Mouse (Mus musculus): ENCODE measurements at regions not wholly inside any gene's neighbourhood (a gene's known extent, or its start where the extent isn't known, plus 50 kb on each side); places are given as distances from the start of the nearest gene placed in this dataset.
A peak's percentile ranks its signal among the peaks of the same experiment; 100 is the strongest.

DNA sequence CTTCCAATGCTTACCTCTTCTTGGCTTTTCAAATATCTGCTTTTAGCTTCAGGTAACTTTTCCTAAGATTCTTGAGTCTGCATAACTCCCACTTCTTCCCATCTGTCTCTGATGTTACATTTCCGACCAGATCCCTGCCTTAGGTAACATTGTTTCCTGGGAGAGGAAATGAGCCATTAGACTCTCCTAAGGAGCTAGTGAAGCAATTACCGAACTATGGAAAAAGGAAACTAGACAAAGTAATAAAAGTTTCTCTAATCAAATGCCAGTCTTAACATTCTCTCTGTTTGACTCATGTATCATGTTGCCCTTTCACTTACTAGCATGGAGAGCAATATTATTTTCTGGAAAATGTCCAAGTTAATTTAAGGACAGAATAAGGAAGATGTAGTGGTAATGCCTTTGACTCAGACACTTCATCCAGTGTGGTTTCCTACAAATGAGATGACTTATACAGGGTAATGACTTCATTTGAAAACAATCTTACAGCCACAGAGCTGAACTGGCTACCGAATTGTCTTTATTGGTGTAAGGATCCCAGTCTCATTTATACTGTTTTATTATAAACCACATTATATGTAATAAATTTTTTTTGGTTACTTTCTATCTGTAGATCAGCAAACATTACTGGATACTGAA lies 263.8 kb upstream of the Fam84a start:
- no peak for DNase-seq (ENCODE audit: low spot score in 2 of 2)

DNA sequence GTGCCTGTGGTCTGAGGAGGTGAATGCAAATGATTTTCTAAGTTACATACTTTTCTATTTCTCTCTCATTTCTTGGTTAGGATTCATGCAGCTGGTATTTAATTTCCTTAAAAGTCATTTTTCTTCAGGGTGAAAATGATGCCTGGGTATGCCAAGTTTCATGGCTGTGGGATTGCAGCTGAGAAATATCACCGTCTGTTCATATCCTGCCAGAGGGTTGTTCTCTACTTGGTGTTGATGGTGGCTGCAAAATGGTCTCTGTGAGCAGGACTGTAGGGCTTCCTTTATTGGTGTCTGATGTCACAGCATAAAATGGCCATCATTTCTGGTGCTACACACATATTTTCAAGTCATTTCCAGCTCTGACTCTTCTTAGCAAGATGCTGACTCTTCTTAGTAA lies 259.2 kb upstream of the Fam84a start:
- DNase-seq (ENCODE audit: low spot score in 2 of 2), result peak in 1 of 2 experiments; percentile 21

DNA sequence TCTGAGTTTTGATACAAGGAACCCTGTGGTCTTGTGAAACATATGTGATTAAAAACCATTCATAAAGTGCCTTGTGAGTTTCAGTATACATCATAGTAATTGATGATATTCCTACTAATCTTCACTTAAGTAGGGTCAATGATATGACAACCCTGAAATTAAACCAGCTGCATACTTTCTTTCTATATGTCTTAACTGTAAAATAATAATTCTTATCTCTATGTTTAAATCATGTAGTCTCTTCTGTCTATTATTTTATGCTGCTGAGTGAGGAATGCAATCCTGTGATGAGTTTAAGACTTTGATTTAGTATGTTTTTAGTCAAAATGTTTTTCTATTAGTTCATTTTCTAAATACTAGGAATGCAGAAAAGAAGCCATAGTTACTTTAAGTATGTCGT lies 253.9 kb upstream of the Fam84a start:
- DNase-seq (ENCODE audit: low spot score in 2 of 2), result no peak

DNA sequence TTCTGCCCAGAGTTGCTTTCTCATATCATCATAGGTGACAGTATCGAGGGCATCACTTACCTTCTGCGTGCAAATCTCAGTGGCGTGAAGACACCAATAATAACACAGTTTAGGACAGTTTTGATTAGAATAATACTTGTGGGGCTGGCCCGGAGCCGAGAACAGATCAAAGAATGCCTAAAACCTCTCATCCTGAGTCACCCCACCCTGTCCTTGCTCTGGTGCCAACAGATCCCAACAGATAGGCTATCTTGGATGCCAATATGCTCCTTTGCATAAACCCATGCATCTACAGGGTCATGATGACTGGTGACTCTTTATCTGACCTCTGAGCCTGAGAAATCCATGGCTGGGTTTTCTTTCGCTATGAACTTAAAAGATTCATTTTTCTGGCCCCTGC lies 224.4 kb upstream of the Fam84a start:
- DNase-seq (ENCODE audit: low spot score in 2 of 2), result no peak

DNA sequence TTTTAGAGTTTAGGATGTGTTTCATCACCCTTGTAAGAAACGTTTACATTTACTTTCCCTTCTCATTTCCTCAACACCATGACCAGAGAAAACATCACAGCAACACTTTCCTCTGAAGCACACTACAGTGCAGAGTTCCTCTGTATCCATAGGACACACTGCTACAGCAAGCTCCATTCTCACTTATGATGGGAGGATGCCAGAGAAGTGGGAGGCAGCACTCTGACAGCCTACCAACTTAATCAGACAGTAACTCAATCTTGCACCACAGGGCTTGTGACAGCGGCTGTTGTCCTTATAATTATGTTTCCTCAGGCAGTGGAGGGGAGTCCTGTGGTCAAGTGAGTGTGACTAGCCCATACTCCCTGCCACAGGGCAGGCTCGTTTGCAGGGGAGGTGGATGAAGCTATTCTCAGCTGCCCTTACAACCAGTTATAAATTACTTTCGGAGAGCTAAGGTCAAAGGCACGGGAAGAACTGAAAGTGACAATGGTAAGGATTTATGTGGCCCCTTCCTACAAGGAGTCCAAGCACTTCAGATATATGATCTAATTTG lies 186.5 kb upstream of the Fam84a start:
- peak; percentile 16 to 27 for DNase-seq (ENCODE audit: low spot score in 2 of 2)

DNA sequence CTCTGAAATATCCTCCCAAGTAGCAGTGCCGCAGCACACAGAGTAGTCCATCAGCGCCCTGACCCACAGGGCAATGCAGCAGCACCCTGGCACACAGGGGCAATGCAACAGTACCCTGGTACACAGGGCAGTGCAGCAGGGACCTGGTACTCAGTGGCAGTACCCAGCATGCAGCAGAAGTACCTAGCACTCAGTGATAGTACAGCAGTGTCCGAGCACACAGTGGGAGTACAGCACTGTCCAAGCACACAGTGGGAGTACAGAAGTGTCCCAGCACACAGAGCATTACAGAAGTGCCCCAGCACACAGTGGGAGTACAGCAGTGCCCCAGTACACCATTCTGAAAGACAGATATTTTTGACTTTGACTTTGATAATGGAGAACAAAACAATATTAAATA lies 186.0 kb upstream of the Fam84a start:
- no peak for DNase-seq (ENCODE audit: low spot score in 2 of 2)

DNA sequence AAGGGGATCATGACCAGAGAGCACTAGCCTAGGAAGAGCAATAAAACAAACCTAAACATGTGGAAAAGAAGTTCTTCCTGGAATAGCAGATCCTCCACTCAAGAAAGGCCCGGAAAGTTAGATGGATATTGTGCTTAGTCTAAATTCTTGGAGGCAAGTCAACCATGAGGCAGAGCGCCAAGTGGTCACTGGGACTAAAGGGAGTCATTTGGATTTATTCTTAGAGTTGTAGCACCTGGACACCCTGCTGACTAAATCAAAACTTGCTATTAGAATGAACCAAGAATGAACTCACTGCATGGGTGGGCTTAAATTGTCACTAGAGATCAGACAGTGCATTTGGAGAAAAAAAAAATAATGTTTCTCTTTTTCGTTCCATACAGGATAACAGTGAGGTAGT lies 166.8 kb upstream of the Fam84a start:
- DNase-seq (ENCODE audit: low spot score in 2 of 2), result no peak

DNA sequence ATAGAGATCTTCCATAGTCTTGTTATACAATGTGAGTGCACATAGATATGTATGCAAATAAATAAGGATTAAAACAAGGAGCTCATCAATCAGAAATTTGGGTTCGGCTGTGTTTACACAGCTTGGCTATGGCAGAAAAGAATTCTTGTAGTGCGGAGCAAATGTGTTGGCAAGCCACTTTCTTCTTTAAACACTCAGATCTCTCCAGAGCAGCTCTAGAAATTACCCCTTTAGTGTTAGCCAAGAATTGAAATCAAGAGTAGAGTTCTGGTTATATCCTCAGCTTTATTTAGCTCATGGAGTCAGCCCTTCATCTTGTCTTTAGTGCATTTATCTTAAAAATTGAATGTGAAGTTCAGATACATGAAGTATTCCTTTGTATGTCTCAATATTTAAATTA lies 164.5 kb upstream of the Fam84a start:
- DNase-seq (ENCODE audit: low spot score in 2 of 2), result no peak

DNA sequence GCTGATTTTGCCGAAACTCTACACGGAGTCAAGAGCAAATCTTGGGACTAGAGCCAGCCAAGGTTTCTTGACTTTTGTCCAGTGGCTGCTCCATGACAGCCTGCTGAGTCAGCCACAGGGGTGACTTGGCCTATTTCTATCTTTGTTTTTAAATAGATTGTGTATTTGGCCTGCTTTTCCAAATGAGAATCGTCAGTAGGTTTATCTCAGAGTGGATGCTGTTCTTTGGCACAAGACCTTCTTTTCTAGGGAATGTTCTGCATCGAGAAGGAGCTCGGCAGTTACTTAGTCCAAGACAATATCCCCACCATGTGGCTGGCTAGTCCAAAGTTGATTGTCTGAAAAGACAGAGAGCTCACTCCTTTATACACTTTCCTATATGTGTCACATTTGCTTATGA lies 163.9 kb upstream of the Fam84a start:
- peak; percentile 31 to 42 for DNase-seq (ENCODE audit: low spot score in 2 of 2)

DNA sequence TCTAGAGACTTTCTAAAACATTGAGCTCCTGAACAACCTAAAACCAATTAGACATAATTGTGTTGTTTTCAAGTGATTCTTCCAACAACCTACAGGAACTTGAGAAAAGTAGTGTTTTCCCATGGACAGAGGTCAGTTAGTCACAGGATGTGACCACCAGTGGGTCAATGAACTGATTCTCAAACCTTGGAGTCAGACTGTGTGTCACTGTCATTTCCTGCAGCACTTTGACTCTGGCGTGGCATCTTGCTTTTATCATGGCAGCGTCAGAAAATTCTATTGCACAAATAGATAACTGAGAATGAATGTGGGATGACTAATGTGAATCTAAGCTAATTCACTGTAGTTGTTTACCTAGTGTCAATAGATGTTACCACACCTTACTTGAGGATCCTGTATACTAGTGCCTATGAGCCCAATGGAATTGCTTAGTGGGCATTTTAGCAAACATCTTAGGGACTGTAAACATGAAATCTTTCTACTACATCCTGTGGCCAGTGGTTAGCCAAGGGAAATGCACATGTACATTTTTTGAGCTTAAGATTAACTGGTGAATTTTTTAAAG lies 150.6 kb upstream of the Fam84a start:
- no peak for DNase-seq (ENCODE audit: low spot score in 2 of 2)

DNA sequence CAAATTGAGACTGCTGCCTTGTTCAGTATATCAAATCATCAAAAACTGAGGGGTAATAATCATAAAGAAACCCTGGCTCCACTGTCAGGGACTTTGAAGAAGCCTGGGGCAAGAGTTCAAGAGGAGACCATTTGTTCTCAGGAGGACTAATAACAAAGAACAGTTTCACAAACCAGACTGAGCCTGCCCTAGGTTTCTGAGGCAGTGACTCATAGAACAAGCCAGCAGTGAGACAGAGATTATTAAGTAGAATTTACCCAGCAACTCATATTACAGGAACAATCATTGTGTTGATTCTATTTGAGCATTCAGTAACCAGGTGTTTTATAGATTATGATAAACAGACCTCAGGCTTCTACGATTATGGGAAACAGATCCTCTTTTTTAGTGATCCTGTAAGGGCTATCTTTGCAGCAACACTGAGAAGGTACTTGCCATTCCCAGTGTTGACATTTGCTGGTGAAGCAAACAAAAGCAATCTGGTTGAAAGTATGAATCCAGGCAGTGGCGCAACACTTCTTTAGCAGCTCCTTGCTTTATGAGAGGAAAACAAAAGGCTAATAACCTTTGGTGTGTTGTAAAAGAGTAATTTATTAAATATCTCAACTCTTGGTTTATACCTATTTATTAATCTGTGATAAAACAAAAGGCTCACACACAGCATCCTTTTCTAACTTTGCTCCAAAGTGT lies 150.0 kb upstream of the Fam84a start:
- no peak for DNase-seq (ENCODE audit: low spot score in 2 of 2)

DNA sequence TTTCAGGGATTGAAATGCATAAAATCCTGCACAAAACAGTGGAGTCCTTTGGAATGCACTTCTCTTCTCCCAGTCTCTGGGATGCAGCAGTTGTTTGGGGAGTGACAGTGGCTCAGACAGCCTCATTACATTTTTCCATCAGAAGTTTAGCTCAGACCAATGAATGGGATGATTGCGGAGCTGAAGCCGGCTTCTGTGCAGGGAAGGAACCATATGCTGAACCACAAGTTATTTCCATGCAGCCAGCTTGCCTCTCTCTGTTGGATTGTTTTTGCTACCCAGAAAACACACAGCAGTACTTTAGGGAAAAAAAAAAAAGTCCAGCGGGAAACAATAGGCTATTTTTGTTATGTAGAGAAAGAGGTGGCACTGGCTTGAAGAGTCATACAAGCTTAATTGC lies 140.2 kb upstream of the Fam84a start:
- DNase-seq (ENCODE audit: low spot score in 2 of 2), result peak; percentile 27 to 29

DNA sequence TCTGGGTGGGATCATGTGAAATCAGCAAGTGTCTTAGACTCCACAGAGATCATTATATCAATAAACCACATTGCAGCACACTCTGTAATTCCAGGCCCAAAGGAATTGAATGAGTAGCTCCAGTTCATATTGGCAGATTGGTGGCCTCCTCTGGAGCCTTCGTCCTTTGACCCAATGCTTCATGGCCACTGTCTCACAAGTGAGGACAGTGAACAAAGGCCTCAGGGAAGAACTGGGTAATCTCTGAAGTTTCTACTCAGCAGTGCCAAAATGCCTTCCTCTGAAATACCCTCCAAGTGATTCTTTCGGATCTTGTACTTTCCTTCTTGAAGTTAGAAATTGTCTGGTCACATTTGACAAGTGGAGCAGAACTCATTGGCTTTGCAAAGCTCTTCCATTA lies 135.8 kb upstream of the Fam84a start:
- DNase-seq (ENCODE audit: low spot score in 2 of 2), result no peak

DNA sequence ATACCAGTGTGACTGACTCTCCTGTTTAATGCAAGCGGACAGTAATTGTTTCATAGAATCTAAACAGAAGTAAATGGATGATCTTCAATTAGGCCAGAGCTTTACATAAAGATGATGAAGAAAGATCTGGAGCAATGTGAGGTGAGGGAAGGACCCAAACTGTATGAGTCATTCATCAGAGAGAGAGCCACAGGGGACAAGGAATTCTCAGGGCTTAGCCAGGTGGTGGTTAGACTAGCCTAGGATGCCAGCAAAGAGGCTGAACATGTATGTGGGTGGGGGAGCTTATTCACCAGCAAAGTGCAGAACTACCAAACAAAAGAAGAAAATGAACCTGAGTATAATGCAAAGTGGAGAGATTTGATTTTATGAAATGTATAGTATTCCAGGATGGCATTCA lies 134.8 kb upstream of the Fam84a start:
- DNase-seq (ENCODE audit: low spot score in 2 of 2), result no peak

DNA sequence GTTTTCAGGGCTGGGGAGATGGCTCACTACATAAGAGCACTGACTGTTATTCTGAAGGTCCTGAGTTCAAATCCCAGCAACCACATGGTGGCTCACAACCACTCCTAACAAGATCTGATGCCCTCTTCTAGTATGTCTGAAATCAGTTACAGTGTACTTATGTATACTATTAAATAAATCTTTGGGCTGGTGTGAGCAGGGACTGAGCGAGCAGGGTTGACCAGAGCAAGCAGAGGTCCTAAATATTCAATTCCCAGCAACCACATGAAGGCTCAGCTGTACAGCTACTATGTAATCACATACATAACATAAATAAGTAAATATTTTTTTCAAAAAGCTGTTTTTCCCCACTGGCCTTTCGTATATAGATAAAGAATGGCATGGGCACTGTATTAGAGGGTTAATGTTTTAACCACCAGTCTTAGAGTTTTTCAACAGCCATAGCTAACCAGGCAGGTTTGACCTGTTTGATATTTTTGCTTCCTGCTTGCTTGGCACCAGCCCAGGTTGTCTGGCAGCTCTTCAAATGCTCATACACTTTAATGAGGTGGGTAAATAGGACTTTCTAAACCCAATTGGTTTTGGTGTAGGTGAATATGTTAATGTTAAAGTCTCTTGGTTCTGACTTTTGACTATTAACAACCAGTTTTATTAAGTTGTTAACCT lies 134.1 kb upstream of the Fam84a start:
- DNase-seq (ENCODE audit: low spot score in 2 of 2), result no peak

DNA sequence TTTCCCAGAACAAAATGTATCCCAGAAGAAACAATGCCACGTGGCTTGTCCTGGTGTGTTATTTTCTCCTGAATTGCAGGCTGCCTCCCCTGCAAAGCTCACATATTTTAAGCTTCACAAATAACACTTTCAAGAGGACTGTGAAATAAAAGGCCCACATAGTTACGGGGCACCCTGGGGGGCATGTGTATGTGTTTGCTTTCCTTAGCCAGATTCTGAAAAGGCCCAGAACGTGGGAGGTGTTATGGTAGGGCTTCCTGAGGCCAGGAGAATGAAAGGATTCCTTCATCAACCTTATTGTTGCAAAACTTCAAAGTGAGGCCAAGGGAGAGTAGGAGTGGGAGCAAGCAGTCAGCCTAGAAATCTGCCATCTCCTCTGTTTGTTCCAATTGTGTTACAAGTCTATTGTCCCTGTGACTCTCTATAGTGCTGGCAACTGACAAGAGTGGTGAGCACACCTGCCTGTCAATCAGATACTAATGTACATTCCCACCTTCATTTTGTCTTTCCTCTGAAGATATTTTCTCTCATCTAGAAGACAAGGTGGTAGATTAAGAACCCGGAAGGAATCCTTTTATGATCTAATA lies 131.3 kb upstream of the Fam84a start:
- DNase-seq (ENCODE audit: low spot score in 2 of 2), result peak in 1 of 2 experiments; percentile 29

DNA sequence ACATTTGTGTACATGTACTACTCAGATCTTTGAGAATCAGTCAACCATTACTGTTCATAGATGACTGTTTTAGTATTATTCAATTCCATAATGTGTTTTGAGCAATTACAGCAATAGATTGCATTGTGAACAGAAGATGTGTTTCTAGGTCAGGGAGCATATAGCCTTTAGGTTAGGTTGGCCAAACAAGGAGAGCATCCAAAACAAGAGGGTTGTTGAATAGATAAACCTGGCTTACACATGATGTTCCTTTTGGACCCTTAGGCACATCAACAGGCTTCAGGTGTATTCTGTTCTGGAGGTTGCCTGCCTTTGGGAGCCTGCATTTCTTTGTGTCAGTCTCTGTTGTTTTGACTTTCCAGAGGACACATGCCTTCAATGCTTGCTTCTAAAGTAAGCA lies 123.4 kb upstream of the Fam84a start:
- DNase-seq (ENCODE audit: low spot score in 2 of 2), result no peak

DNA sequence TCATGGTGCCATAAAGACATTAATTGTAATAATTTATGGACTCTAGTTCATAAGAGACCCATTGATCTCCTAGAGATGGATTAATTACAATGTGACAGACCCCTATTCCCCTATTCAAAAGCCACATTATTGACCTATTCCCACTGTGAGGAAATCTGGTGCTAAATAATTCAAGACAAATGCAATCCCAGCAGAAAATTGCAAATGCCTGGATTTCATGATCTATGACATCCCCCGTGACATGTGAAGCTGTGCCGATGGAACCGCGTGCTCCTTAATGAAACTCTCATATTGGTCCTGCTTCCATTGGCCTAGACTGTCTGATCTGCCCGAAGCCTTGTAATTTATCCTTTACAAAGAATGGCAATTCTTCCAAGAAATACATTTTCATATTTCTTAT lies 122.9 kb upstream of the Fam84a start:
- no peak for DNase-seq (ENCODE audit: low spot score in 2 of 2)

DNA sequence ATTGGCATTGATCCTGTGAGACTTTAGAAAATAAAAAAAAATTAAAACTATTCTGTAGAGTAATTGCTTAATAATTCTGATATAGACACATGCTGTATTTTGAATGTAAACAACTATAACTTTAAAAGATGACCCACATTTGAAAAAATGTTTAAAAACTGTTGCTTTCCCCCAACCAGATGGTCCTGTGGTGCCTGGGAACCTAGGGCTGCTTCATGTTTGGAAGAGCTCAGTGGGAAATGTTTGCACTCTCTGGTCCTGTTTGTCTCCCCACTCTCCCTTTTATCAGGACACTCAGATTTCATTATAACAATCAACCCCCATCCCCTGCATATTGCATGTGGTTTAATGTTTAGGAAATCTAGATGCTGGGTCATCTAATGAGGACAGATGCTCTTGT lies 119.4 kb upstream of the Fam84a start:
- DNase-seq (ENCODE audit: low spot score in 2 of 2), result no peak

DNA sequence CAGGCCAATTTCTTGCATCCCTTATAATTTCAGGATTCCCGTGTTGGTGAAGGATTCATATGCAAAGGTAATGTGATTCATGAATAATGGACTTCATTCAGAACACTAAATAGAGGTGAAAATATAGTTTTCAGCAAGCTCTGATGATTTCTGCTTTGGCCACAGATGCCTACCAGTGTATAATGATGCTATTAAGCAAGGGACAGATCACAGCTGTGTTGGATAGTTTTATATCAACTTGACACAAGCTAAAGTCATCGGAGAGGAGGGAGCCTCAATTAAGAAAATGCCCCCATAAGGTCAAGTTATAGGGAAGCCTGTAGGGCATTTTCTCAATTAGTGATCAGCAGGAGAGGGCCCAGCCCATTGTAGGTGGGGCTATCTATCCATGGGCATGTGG lies 109.2 kb upstream of the Fam84a start:
- no peak for DNase-seq (ENCODE audit: low spot score in 2 of 2)

DNA sequence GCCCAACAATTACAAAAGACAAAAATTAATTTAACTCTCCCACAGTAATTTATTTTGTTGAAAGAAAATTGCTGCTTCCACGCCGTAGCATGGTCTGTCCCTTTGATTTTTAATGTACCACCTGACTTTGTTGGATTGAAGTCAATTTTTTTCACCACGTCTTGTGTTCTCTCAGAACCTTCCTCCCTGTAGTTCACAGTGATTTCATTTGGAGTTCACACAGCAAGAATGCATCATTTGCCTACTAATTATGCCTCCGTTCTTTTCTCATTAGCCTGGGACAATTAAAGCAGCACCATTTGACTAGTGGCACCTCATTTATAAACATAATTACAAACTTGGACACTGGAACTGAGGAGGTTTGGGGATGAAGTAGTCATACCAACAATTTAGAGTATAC lies 108.4 kb upstream of the Fam84a start:
- DNase-seq (ENCODE audit: low spot score in 2 of 2), result no peak

DNA sequence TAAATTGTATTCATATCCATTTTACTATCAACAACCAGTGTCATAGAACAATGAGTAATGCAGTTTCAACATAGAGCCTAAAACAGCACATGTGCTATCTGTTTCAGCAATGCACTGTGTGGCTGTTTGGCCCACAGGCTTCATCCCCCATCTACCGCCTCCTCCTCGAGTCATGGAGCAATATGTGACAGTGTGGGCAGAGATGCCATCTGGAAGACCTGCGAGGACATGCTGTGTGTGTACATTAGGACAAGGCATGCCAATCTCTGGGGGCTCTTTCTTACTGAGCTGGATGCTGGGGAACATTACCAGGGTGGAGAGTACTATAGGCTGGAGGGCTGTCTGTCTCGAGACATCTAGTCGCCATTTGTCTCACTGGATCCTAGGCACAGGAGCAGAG lies 101.5 kb upstream of the Fam84a start:
- DNase-seq (ENCODE audit: low spot score in 2 of 2), result no peak
